Mouse (Mus musculus): ENCODE measurements around the gene Dact1.

DNA sequence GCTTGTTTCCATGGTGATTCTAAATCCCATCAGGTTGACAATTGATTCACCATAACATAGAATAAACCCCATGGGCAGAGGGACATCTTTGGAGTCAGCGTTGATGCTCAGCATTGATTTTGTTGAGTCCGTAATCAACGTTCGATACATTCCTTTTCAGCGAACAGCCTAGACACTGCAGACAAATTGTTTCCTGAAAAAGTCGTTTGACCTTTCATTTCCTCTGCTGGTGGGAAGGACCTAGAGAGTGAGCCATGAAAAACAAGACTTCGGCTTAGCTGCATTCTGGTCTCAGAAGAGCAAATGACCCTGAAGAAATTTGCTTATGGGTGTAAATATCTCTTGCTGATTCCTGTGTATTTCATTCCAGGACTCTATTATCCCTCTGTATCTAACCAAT is 55.5 kb downstream of the Dact1 start:
- TF ChIP-seq POLR2A (IDR thresholded peaks at IDR 0.05; ENCODE audit: low read depth, low read length), result no peak
- TF ChIP-seq CTCF (IDR thresholded peaks at IDR 0.05; ENCODE audit: extremely low read depth, insufficient read length, insufficient replicate concordance, low read depth, low read length), result no peak

Measured in small intestine, adult 2 months (tissue).